Mouse (Mus musculus) G1E (cell line): ENCODE measurements around the gene Plxnd1.

Source experiments
- CTCF ChIP-seq: IDR thresholded peaks from 2 replicates; pipeline ENCODE4 v1.5.1; 2012; ENCODE audit warnings: low read depth, low read length, inconsistent platforms, mixed read lengths
- GATA1 ChIP-seq: IDR thresholded peaks from 2 replicates; pipeline ENCODE4 v1.6.1; 2012; ENCODE audit warnings: borderline replicate concordance, low read length, inconsistent platforms, mixed read lengths
- GATA2 ChIP-seq: IDR thresholded peaks from 2 replicates; pipeline ENCODE4 v1.6.1; 2012; ENCODE audit warnings: low read depth, low read length, inconsistent platforms, borderline replicate concordance
- POLR2AphosphoS5 ChIP-seq: IDR thresholded peaks from 2 replicates; pipeline ENCODE4 v1.6.1; 2012; ENCODE audit warnings: low read depth, low read length, inconsistent platforms; ENCODE audit not compliant: insufficient replicate concordance
- TAL1 ChIP-seq: conservative IDR thresholded peaks from 2 replicates; pipeline ENCODE4 v1.6.1; 2012; ENCODE audit warnings: low read depth, low read length, inconsistent platforms, mixed read lengths

- no peak for TF ChIP-seq GATA1
- TF ChIP-seq CTCF: no peak
- no peak for TF ChIP-seq TAL1
- no peak for TF ChIP-seq POLR2AphosphoS5
- TF ChIP-seq GATA2: no peak
Observed at GRCm38 (mm10) chr6:116000851-116001250, 6.0 kb upstream of the Plxnd1 start.
